Mouse (Mus musculus): ENCODE measurements around the gene Iqce.

The Iqce gene

GRCm38 (mm10) chr5:140641254-140641928 lies 60.8 kb downstream of the Iqce start:
- DNase-seq (ENCODE audit: extremely low read depth, low read depth), result no peak

DNA sequence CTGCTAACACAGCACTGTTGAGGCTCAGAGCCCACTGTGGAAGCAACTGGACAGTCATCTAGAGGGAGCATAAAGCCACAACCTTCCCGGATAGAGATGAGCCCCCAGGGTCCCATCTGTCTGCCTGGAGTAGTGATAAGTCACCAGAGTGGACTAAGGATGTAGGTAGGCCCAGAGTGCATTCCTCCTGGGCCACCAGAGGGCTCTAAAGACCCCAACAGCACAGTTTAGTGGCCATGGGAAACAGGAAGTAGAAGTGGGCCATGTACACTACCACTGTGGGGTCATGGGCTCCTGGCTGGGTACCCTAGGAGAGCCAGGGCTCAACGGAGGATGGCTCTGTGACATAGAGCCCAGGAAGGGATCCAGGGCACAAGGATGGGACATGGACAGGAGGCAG lies 61.4 kb downstream of the Iqce start:
- no peak for DNase-seq (ENCODE audit: extremely low read depth, low read depth)

DNA sequence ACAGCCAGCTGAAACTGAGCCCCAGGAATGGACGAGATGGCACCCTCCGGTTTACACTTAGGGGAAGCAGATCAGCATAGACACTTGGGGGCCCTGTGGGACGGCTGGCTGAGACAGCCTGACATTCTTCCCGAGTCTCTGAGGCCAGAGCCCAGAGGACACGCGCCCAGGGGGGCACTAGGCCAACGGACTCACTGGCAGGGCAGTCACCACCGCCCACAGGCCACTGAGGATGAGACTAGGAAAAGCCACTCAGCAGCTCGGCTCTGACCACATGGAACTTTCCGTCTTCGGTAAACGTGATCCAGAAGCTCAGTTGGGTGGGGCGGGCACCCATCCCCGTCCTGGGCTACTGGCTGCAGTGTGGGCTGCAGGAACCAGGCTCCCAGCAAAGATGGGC lies 62.3 kb downstream of the Iqce start:
- DNase-seq (ENCODE audit: extremely low read depth, low read depth), result no peak

GRCm38 (mm10) chr5:140639312-140639711 lies 62.9 kb downstream of the Iqce start:
- DNase-seq (ENCODE audit: extremely low read depth, low read depth), result no peak

- DNase-seq (ENCODE audit: extremely low read depth, low read depth), result no peak
Observed at GRCm38 (mm10) chr5:140638484-140638883, 63.7 kb downstream of the Iqce start.

- DNase-seq (ENCODE audit: extremely low read depth, low read depth), result no peak
Observed at GRCm38 (mm10) chr5:140637989-140638388, 64.2 kb downstream of the Iqce start.

DNA sequence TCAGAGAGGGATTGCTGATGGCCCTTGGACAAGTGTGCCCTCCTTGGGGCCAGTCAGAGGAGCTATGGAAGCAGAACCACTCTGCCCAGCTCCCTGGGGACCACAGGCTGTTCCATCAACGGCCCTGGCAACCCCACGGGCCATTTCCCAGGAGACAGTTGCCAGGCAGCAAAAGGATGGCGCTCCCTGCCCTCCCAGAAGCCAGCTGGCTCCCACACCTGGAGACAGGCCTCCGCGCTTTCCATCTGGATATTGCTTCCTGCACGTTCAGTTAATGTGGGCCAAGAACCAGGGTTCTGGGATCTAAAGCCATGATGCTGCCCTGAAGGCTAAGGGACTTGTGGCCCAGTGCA lies 65.1 kb downstream of the Iqce start:
- no peak for DNase-seq (ENCODE audit: extremely low read depth, low read depth)

GRCm38 (mm10) chr5:140636316-140637057 lies 65.7 kb downstream of the Iqce start:
- no peak for DNase-seq (ENCODE audit: extremely low read depth, low read depth)

- no peak for DNase-seq (ENCODE audit: extremely low read depth, low read depth)
Observed at GRCm38 (mm10) chr5:140634798-140635722, 67.1 kb downstream of the Iqce start.

DNA sequence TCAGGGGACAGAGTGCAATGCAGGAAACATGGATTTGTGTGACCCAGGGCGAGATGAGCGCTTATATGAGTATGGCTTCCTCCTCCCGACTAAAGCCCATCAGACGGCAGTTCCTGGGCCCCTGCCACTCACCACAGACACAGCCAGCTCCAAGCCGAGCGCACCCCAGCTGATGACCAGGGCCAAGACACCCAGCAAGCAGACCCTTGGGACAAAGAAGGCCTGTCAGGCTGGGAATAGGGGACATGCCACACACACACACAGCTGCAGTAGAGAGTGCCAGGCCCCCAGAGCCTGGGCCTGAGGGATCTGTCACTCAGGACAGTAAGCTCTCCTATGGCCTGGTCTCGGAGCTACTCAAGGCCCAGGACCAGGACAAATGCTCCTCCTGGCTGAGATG lies 68.7 kb downstream of the Iqce start:
- DNase-seq (ENCODE audit: extremely low read depth, low read depth), result no peak

GRCm38 (mm10) chr5:140628995-140629394 lies 73.2 kb downstream of the Iqce start:
- no peak for DNase-seq (ENCODE audit: extremely low read depth, low read depth)

DNA sequence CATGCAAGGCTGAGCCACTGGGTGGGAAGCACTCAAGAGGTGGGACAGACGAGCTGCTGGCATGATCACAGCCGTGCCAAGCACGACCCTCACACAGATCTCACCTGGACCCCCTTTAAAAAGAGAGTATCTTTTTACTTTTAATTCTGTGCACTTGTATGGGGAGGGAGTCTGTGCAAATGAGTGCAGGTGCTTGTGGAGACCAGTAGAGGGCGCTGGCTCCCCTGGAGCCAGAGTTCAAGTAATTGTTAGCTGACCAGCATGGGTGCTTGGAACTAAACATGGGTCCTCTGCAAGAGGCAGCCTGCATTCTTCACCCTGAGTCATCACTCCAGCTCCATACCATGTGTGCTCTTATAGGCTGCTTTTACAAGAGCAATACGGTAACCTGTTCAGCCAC lies 74.6 kb downstream of the Iqce start:
- DNase-seq (ENCODE audit: extremely low read depth, low read depth), result no peak

GRCm38 (mm10) chr5:140624961-140625360 lies 77.2 kb downstream of the Iqce start:
- no peak for DNase-seq (ENCODE audit: extremely low read depth, low read depth)

GRCm38 (mm10) chr5:140624238-140624637 lies 77.9 kb downstream of the Iqce start:
- no peak for DNase-seq (ENCODE audit: extremely low read depth, low read depth)

DNA sequence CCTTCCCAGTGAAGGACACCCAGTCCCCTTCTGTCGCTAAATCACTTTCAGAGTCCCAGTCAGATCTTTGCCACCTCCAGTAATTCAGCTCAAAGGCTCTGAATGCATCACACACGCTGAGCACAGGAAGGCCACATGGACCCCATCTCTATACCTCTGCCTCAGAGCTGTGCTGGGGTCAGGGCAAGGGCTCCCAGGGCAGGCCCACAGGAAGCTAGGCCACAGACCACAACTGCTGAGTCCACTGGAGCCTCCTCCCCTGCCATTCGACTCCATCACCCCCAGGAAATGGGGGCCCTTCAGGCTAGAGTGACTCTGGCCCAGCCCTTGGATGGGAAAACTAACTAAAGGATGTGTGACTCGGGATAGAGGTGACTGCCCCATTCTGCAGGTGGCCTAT lies 78.4 kb downstream of the Iqce start:
- no peak for DNase-seq (ENCODE audit: extremely low read depth, low read depth)

DNA sequence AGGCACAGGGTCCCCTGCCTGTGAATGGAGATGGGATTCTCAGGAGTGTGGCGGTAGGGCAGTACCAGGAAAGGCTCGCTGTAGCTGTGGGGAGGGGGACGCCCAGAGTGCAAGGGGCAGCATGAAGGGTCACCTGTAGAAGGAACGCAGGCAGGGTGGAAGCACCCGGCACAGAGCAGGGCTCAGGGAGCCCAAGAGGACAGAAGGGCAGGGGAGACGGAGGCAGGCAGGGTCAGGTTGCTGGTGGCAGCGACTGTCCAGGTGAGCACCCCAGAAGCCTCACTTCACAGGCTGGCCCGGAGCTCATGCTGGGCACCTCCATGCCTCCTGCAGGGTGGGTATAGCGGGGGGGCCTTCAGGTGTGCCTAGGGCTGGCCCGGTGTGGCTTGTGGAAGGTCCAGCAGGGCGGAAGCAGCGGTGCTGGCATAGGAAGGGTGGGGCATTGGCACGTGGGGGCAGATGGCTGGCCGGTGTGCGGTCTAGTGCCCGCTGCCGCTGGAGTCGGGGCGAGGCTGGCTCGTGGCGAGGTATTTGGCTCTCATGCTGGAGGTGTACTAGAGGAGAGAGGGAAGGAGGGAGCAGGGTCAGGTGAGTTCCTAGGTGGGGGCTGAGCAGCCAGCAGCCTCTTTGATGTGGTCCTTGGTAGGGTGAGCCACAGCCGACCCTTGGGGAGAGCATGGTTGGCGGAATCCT lies 79.1 kb downstream of the Iqce start:
- no peak for DNase-seq (ENCODE audit: extremely low read depth, low read depth)

GRCm38 (mm10) chr5:140621517-140621916 lies 80.7 kb downstream of the Iqce start:
- DNase-seq (ENCODE audit: extremely low read depth, low read depth), result no peak

DNA sequence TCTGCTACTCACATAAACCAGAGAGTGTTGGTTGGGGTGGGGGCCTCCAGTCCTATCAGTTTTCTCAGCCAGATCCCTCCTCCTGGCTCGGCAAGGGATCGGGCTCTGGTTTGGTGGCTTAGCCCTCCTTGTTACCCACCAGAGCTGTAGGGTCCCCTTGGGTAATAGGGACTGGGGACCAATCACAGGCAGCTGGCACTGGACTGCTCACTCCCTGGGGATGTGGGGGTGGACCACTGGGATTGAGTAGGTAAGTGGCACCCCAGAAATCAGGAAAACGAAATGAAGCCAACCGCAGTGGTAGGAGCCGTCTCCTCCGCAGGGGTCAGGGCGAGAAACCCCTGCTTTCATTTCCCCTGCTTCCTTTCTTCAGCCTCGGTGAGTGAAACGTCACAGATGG lies 81.1 kb downstream of the Iqce start:
- DNase-seq (ENCODE audit: extremely low read depth, low read depth), result no peak

- no peak for DNase-seq (ENCODE audit: extremely low read depth, low read depth)
Observed at GRCm38 (mm10) chr5:140619895-140620736, 82.1 kb downstream of the Iqce start.

- DNase-seq (ENCODE audit: extremely low read depth, low read depth), result no peak
Observed at GRCm38 (mm10) chr5:140619151-140619771, 82.9 kb downstream of the Iqce start.
